Mouse (Mus musculus) thymus, adult 2 months (tissue): ENCODE measurements around the gene Cav3.

ENCODE experiments used
- CTCF ChIP-seq: fragments of 200-500 bp; IDR thresholded peaks from 2 replicates; pipeline ENCODE4 v1.5.1; 2012; ENCODE audit warnings: mild to moderate bottlenecking, control low read depth, low read length, moderate library complexity, borderline replicate concordance; ENCODE audit not compliant: control insufficient read depth, poor library complexity, insufficient read depth; ENCODE audit errors: extremely low read depth
- POLR2A ChIP-seq: fragments of 200-500 bp; IDR thresholded peaks from 2 replicates; pipeline ENCODE4 v1.6.1; 2012; ENCODE audit warnings: mild to moderate bottlenecking, low read length, control low read depth, moderate library complexity; ENCODE audit not compliant: control insufficient read depth, poor library complexity, insufficient read depth; ENCODE audit errors: extremely low read depth

DNA sequence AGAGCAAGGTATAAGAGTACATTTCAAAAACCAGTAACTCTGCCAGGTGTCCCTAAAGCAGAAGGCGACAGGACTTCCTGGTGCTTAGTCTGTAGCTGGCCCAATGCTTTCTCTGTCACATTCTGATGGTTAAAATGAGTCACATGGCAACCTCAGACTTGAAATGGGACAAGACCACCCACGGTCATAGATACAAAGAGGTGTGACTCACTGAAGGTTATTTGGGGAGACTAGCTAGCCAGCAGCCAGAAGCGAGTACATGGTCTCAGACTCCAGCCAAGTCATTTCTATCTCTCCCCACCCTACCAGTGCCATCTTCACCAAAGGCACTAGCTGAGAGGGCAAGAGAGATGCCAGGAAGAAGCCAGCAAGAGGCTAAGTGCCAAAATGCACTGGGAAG, 6.1 kb downstream of the Cav3 start:
- TF ChIP-seq CTCF, result no peak
- TF ChIP-seq POLR2A, result no peak
